Mouse (Mus musculus) CH12.LX (cell line): ENCODE results near the gene Spp2. TPM values are rescaled to one million over a fixed set of nuclear protein-coding genes. Genes with fewer than 3 reads are reported as not detected.

Experiments used
- DNase-seq: peaks from one replicate; pipeline ENCODE4 v3.0.0-alpha.2; 2013; ENCODE audit errors: extremely low read depth
- H3K27ac ChIP-seq: 2 replicates; pipeline ENCODE4 v1.5.1; 2012; ENCODE audit warnings: low read depth, mild to moderate bottlenecking, control low read depth, moderate library complexity; ENCODE audit not compliant: insufficient read depth
- H3K27me3 ChIP-seq: replicated peaks from 2 replicates; pipeline ENCODE3; 2012; ENCODE audit warnings: inconsistent platforms
- H3K36me3 ChIP-seq, 2 experiments: replicated peaks in 1 of 2; 2 replicates each; pipeline versions ENCODE3 to v1.6.1; 2012; ENCODE audit warnings: inconsistent platforms in 1 of 2, low read length in 1 of 2, mild to moderate bottlenecking in 1 of 2, mixed read lengths in 1 of 2, moderate library complexity in 1 of 2; ENCODE audit not compliant: control insufficient read depth in 1 of 2, insufficient read depth in 1 of 2
- H3K4me1 ChIP-seq, 2 experiments: 2 replicates each; pipeline ENCODE4 v1.6.1; 2012; ENCODE audit warnings: inconsistent platforms in 1 of 2, moderate library complexity in 1 of 2; ENCODE audit not compliant: insufficient read depth in 2 of 2, control insufficient read depth in 1 of 2
- H3K4me2 ChIP-seq: 2 replicates; pipeline ENCODE4 v1.6.1; 2012; ENCODE audit warnings: low read depth, mild to moderate bottlenecking, control low read depth; ENCODE audit not compliant: poor library complexity, insufficient read depth, severe bottlenecking
- H3K4me3 ChIP-seq, 3 experiments: fragments of 150-350 bp in 1 of 3; sonication (generic) in 1 of 3; replicated peaks in 1 of 3; 2 replicates each; pipeline versions ENCODE3 to v1.5.1; 2011 to 2012; ENCODE audit warnings: low read depth in 2 of 3, low read length in 2 of 3, mild to moderate bottlenecking in 2 of 3, moderate library complexity in 2 of 3, control low read depth in 1 of 3, improper control_type of control experiment in 1 of 3, inconsistent platforms in 1 of 3, mixed read lengths in 1 of 3; ENCODE audit not compliant: poor library complexity in 1 of 3
- H3K79me2 ChIP-seq: replicated peaks from 2 replicates; pipeline ENCODE4 v1.6.1; 2012; ENCODE audit warnings: mild to moderate bottlenecking, moderate library complexity; ENCODE audit not compliant: control insufficient read depth, poor library complexity, insufficient read depth, severe bottlenecking; ENCODE audit errors: extremely low read depth
- H3K9ac ChIP-seq: 2 replicates; pipeline ENCODE4 v1.6.1; 2012; ENCODE audit warnings: low read depth, mild to moderate bottlenecking, control low read depth, moderate library complexity; ENCODE audit not compliant: insufficient read depth
- H3K9me3 ChIP-seq: replicated peaks from 2 replicates; pipeline ENCODE3; 2012; ENCODE audit warnings: low read length, inconsistent platforms, mixed read lengths
- BHLHE40 ChIP-seq: IDR thresholded peaks from 2 replicates; pipeline ENCODE4 v1.6.1; 2011; ENCODE audit warnings: mild to moderate bottlenecking, low read depth, low read length, improper control_type of control experiment
- E2F4 ChIP-seq: IDR thresholded peaks from 2 replicates; pipeline ENCODE4 v1.6.1; 2011; ENCODE audit warnings: low read depth, low read length, improper control_type of control experiment; ENCODE audit not compliant: insufficient replicate concordance
- ELF1 ChIP-seq: IDR thresholded peaks from 2 replicates; pipeline ENCODE4 v1.6.1; 2014; ENCODE audit warnings: low read depth, mild to moderate bottlenecking, inconsistent platforms, low read length, improper control_type of control experiment
- ETS1 ChIP-seq: conservative IDR thresholded peaks from 2 replicates; pipeline ENCODE4 v1.6.1; 2012; ENCODE audit warnings: low read depth, mild to moderate bottlenecking, inconsistent platforms, low read length, improper control_type of control experiment, moderate library complexity
- HCFC1 ChIP-seq: IDR thresholded peaks from 2 replicates; pipeline ENCODE4 v1.6.1; 2012; ENCODE audit warnings: low read depth, mild to moderate bottlenecking, inconsistent platforms, low read length, improper control_type of control experiment
- KAT2A ChIP-seq: IDR thresholded peaks from 2 replicates; pipeline ENCODE4 v1.6.1; 2012; ENCODE audit warnings: low read length, improper control_type of control experiment, inconsistent platforms; ENCODE audit not compliant: insufficient replicate concordance
- MAFK ChIP-seq: IDR thresholded peaks from 2 replicates; pipeline ENCODE4 v1.6.1; 2011; ENCODE audit warnings: low read length, improper control_type of control experiment; ENCODE audit not compliant: insufficient replicate concordance
- MAZ ChIP-seq: IDR thresholded peaks from 2 replicates; pipeline ENCODE4 v1.6.1; 2012; ENCODE audit warnings: low read depth, mild to moderate bottlenecking, inconsistent platforms, low read length, improper control_type of control experiment, moderate library complexity
- MEF2A ChIP-seq: IDR thresholded peaks from 2 replicates; pipeline ENCODE4 v1.6.1; 2014; ENCODE audit warnings: low read depth, mild to moderate bottlenecking, inconsistent platforms, low read length, improper control_type of control experiment, borderline replicate concordance
- MXI1 ChIP-seq: IDR thresholded peaks from 2 replicates; pipeline ENCODE4 v1.6.1; 2011; ENCODE audit warnings: mild to moderate bottlenecking, low read depth, low read length, improper control_type of control experiment
- POLR2AphosphoS2 ChIP-seq: IDR thresholded peaks from 2 replicates; pipeline ENCODE4 v1.6.1; 2011; ENCODE audit warnings: low read depth, low read length, improper control_type of control experiment
- RAD21 ChIP-seq: IDR thresholded peaks from 2 replicates; pipeline ENCODE4 v1.6.1; 2011; ENCODE audit warnings: low read depth, mild to moderate bottlenecking, low read length, improper control_type of control experiment, moderate library complexity
- RCOR1 ChIP-seq: conservative IDR thresholded peaks from 2 replicates; pipeline ENCODE4 v1.6.1; 2012; ENCODE audit warnings: low read depth, mild to moderate bottlenecking, inconsistent platforms, low read length, improper control_type of control experiment
- SIN3A ChIP-seq: IDR thresholded peaks from 2 replicates; pipeline ENCODE4 v1.6.1; 2012; ENCODE audit warnings: low read length, improper control_type of control experiment, inconsistent platforms
- USF1 ChIP-seq: IDR thresholded peaks from 2 replicates; pipeline ENCODE4 v1.6.1; 2014; ENCODE audit warnings: low read depth, mild to moderate bottlenecking, inconsistent platforms, low read length, improper control_type of control experiment
- USF2 ChIP-seq: conservative IDR thresholded peaks from 2 replicates; pipeline ENCODE4 v1.6.1; 2011; ENCODE audit warnings: low read depth, low read length, improper control_type of control experiment
- ZC3H11A ChIP-seq: IDR thresholded peaks from 2 replicates; pipeline ENCODE4 v1.6.1; 2012; ENCODE audit warnings: low read depth, mild to moderate bottlenecking, inconsistent platforms, low read length, improper control_type of control experiment
- ZNF384 ChIP-seq: IDR thresholded peaks from 2 replicates; pipeline ENCODE4 v1.6.1; 2012; ENCODE audit warnings: low read depth, low read length, improper control_type of control experiment, inconsistent platforms
- dilution Hi-C: fragments of 300-500 bp; cut with MboI; formaldehyde crosslinking; loops from 2 replicates; pipeline ENCODE4 v1.14.3; 2020; ENCODE audit warnings: low sequenced_read_pairs; ENCODE audit not compliant: extremely low pct_unique_long_range_greater_than_20kb, extremely low pct_ligation_motif_present
- in situ Hi-C: fragments of 300-500 bp; cut with MboI; formaldehyde crosslinking; loops from 3 replicates; pipeline ENCODE4 v1.14.3; 2019; ENCODE audit warnings: low sequenced_read_pairs, low pct_ligation_motif_present, low pct_unique_long_range_greater_than_20kb, mixed read lengths
- polyA plus RNA-seq: library from polyadenylated mRNA; unstranded; fragments of >175 nt; gene quantifications from 2 replicates; pipeline ENCODE4 v1.2.1, GENCODE M21; 2012; ENCODE audit warnings: low read depth; ENCODE audit not compliant: insufficient read length
- total RNA-seq, 2 experiments: library from RNA; depleted of rRNA; stranded (reverse); fragments of 300-350 nt in 1 of 2; fragments of >200 nt in 1 of 2; gene quantifications; 2 replicates each; pipeline ENCODE4 v1.2.3; 2012 to 2014

Spp2 gene
- total and polyA plus RNA-seq, 3 experiments: not detected

- no peaks in the 10 kb centered on the region for H3K79me2 ChIP-seq
- no peaks in the 10 kb centered on the region for H3K9me3 ChIP-seq
- no peak for TF ChIP-seq ETS1
- TF ChIP-seq MAFK: no peak
- no peak for TF ChIP-seq KAT2A
- no peak for TF ChIP-seq USF2
- H3K4me1 ChIP-seq: peaks cover 6 to 7% of the 10 kb centered on the region in 2 experiments; a peak in 1 of 4 replicates
- H3K4me3 ChIP-seq: no peak overlapping the region
- in situ Hi-C loops (no loop called here), dilution Hi-C loops (no loop called here)
- H3K9ac ChIP-seq: no peak overlapping the region
- peaks cover 13% of the 10 kb centered on the region for H3K27me3 ChIP-seq
- H3K4me2 ChIP-seq: no peak overlapping the region
- H3K27ac ChIP-seq: no peak overlapping the region
- no peaks in the 10 kb centered on the region for H3K36me3 ChIP-seq
- no peak for DNase-seq
Observed at GRCm38 (mm10) chr1:88393321-88393720, 13.4 kb upstream of the Spp2 start.

- peaks cover 28% of the 10 kb centered on the region for H3K27me3 ChIP-seq
- in situ Hi-C loops: no loop called here
- DNase-seq: no peak
- no peaks in the 10 kb centered on the region for H3K79me2 ChIP-seq
- H3K4me3 ChIP-seq: no peak overlapping the region
- no peak overlapping the region for H3K27ac ChIP-seq
- no peak overlapping the region for H3K4me2 ChIP-seq
- dilution Hi-C loops: no loop called here
- H3K9ac ChIP-seq: no peak overlapping the region
- peaks cover 2% of the 10 kb centered on the region for H3K9me3 ChIP-seq
- no peaks in the 10 kb centered on the region for H3K36me3 ChIP-seq
- TF ChIP-seq RAD21 (no peak), MEF2A (no peak), HCFC1 (no peak), BHLHE40 (no peak), SIN3A (no peak), USF1 (no peak), ZC3H11A (no peak), ELF1 (no peak), POLR2AphosphoS2 (no peak), E2F4 (no peak), MAZ (no peak), ZNF384 (no peak), RCOR1 (no peak), MXI1 (no peak)
- no peaks in the 10 kb centered on the region for H3K4me1 ChIP-seq
Observed at GRCm38 (mm10) chr1:88403378-88403777, 3.4 kb upstream of the Spp2 start.
